ENCODE assay signal across 8 mouse cellular contexts in genomic region chr1:135535256-135535655, GRCm38 (mm10).
DNase-seq lines count a peak whose midpoint lies in the region; ATAC-seq lines count a peak whose summit lies in the region.
"Had no signal": no experiment of that assay in that cellular context is flagged by ENCODE, and none has a peak within 500 bp of the region (broad histone marks: within the 10 kb centered on the region; RNA-seq: fewer than 3 reads in every experiment).

No protein-coding gene starts in this region.

- no peaks in the 10 kb centered on the region for H3K36me3 ChIP-seq in embryonic facial prominence, embryonic 15.5 days
- peaks cover 3% of the 10 kb centered on the region; the same call in 1 of the 2 replicates for H3K36me3 ChIP-seq in stomach, embryonic 14.5 days (ENCODE audit: control insufficient read depth, insufficient read depth, low read length)

- no peak overlapping the region for H3K27ac ChIP-seq in embryonic facial prominence, embryonic 15.5 days (replicated peaks)
- peak overlapping the region; percentile 34; the same call in 1 of the 2 replicates for H3K27ac ChIP-seq in stomach, embryonic 14.5 days (ENCODE audit: low read length)

- no peak overlapping the region for H3K4me3 ChIP-seq in embryonic facial prominence, embryonic 15.5 days (replicated peaks)
- no peak overlapping the region for H3K4me3 ChIP-seq in stomach, embryonic 14.5 days (ENCODE audit: low read depth, low read length)

- WGBS in embryonic facial prominence, embryonic 15.5 days, result 27% methylated on average over 4 of the region's 4 CpGs
- WGBS in stomach, embryonic 14.5 days, result 10% methylated on average over 4 of the region's 4 CpGs

- ATAC-seq in embryonic facial prominence, embryonic 15.5 days (ENCODE audit: insufficient number of reproducible peaks, low FRiP score, low TSS enrichment, low read depth), result 0 out of 2 replicates have a peak, but pooled peaks have one; percentile 8
- no peak for ATAC-seq in stomach, embryonic 14.5 days (ENCODE audit: insufficient number of reproducible peaks, insufficient read depth, low FRiP score, low read depth)

- peaks cover 24% of the 10 kb centered on the region for H3K4me1 ChIP-seq in embryonic facial prominence, embryonic 15.5 days
- H3K4me1 ChIP-seq in stomach, embryonic 14.5 days (ENCODE audit: control insufficient read depth, insufficient read depth, low read length), result peaks cover 31% of the 10 kb centered on the region

- H3K27me3 ChIP-seq in embryonic facial prominence, embryonic 15.5 days, result no peaks in the 10 kb centered on the region
- no peaks in the 10 kb centered on the region for H3K27me3 ChIP-seq in stomach, embryonic 14.5 days (ENCODE audit: control insufficient read depth, insufficient read depth, low read length)

- H3K4me2 ChIP-seq in embryonic facial prominence, embryonic 15.5 days (replicated peaks), result no peak overlapping the region
- no peak overlapping the region for H3K4me2 ChIP-seq in stomach, embryonic 14.5 days (replicated peaks; ENCODE audit: low read depth, low read length)

- intact Hi-C loops in heart, postnatal 14 days (cut with DNase I), result no loop called here
- intact Hi-C loops in left cerebral cortex, postnatal 4 days (cut with DNase I), result no loop called here

- H3K9me3 ChIP-seq in embryonic facial prominence, embryonic 15.5 days (replicated peaks), result no peaks in the 10 kb centered on the region
- no peaks in the 10 kb centered on the region for H3K9me3 ChIP-seq in stomach, embryonic 14.5 days (ENCODE audit: control insufficient read depth, low read depth, low read length)

- no peak overlapping the region for H3K9ac ChIP-seq in embryonic facial prominence, embryonic 15.5 days
- no peak overlapping the region for H3K9ac ChIP-seq in stomach, embryonic 14.5 days (replicated peaks; ENCODE audit: low read depth, low read length)

- peak; percentile 42 for DNase-seq in ovary, postnatal 36 days (ENCODE audit: low spot score)
- no peak for DNase-seq in ovary, postnatal 10 days (ENCODE audit: low spot score)
- DNase-seq in heart, postnatal 14 days, result peak; percentile 43 to 48
- DNase-seq in left cerebral cortex, postnatal 4 days, result no peak
- no peak for DNase-seq in kidney, adult 11 months
- DNase-seq: adrenal gland, adult 8-10 months had no signal

Comparison
In these comparisons a context has a peak if more than half of its experiments do, and no peak if none do; other contexts are left out.
1. DNase-seq: peak in ovary, postnatal 36 days (single experiment) and heart, postnatal 14 days (2 of 2); none in ovary, postnatal 10 days (single experiment), left cerebral cortex, postnatal 4 days (single experiment) and kidney, adult 11 months (single experiment).